Comparison of ENCODE assay signal across 8 mouse cellular contexts in the genomic region with DNA sequence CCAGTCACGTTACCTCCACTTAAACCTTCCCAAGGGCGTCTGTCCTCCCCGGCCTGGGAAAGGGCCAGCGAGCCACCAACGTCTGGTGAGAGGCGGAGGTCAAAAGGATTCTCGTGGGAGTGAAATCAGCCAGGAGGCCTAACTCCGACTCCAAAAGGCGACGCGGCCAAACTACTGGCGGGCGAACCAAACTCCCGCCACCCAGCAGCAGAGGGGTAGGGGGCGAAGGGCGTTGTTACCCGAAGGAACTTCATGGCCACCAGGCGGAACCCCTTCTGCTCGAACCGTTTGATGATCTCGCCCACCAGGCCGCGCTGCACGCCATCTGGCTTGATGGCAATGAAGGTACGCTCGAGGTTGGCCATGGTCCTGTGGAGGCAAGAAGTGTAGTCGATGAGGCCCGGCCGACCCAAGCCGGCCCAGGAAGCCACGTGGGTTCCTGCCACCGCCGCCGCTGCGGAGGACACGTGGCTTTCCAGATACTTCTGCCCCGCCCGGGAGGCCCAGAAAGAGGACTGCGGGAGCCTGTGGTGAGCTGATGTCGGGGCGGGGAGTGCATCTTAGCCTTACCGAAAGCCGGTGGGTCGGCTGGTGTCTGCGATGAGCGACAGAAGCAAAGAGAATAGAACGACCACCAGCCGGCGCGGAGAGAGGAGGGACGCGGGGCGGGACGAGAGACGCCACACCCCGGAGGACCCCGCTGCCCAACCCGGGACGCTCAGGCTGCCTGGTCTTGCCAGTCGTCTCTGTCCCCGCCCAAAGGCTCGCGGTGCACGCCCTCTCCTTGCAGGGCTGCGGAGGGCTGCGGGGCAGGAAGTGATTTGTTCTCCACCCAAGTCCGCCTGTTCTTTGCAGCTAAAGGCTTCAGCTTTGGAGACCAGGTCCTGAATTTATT. TPM values are rescaled to one million over a fixed set of nuclear protein-coding genes. Genes with fewer than 3 reads are reported as not detected.
DNase-seq lines count a peak whose midpoint lies in the region; ATAC-seq and TF ChIP-seq lines count a peak whose summit lies in the region.

No protein-coding gene starts in this region.

- H3K9ac ChIP-seq in hindbrain, embryonic 12.5 days = peak overlapping the region; percentile 78

- peaks cover 57% of the 10 kb centered on the region for H3K36me3 ChIP-seq in hindbrain, embryonic 12.5 days

- peak overlapping the region; percentile 88 for H3K27ac ChIP-seq in hindbrain, embryonic 12.5 days

- peak overlapping the region; percentile 64 for H3K4me3 ChIP-seq in hindbrain, embryonic 12.5 days

- H3K4me2 ChIP-seq in hindbrain, embryonic 12.5 days (replicated peaks) = peak overlapping the region; percentile 87

- in situ Hi-C loops in Patski (cut with MboI; ENCODE audit: low pct_unique_long_range_greater_than_20kb) = no loop called here

- H3K9me3 ChIP-seq in hindbrain, embryonic 12.5 days (replicated peaks) = no peaks in the 10 kb centered on the region

- POLR2A ChIA-PET in Patski (lab: Charles Lee) = interaction anchor here (0.6 to 1.0 kb wide), 2 partner anchors 15 to 79 kb away, joined by 3 to 5 read pairs; no protein-coding TSS in a partner anchor

- peak; percentile 98 for ATAC-seq in Patski
- ATAC-seq in hindbrain, embryonic 12.5 days (ENCODE audit: low FRiP score) = peak; percentile 97

- CTCF ChIA-PET in Patski (lab: Charles Lee) = no interaction called here

- H3K27me3 ChIP-seq in Patski = no peaks in the 10 kb centered on the region
- H3K27me3 ChIP-seq in hindbrain, embryonic 12.5 days = no peaks in the 10 kb centered on the region

- peak; percentile 48 for DNase-seq in Patski (ENCODE audit: low read depth, low spot score)
- peak; percentile 93 to 96 for DNase-seq in cerebellum, postnatal 10 days
- peak; percentile 82 to 89 for DNase-seq in frontal cortex, postnatal 10 days (ENCODE audit: low spot score in 2 of 2)
- peak; percentile 86 to 91 for DNase-seq in layer of hippocampus, postnatal 14 days (ENCODE audit: low spot score in 2 of 2)
- DNase-seq in lung, postnatal 10 days = peak; percentile 98
- peak; percentile 82 for DNase-seq in ovary, postnatal 14 days (ENCODE audit: low spot score)
- peak; percentile 95 for DNase-seq in thymus, postnatal 14 days

- no peak for TF ChIP-seq CTCF in Patski (IDR thresholded peaks at IDR 0.05)

- under 1% methylated on average over 63 of the region's 67 CpGs for WGBS in hindbrain, embryonic 12.5 days

- H3K4me1 ChIP-seq in hindbrain, embryonic 12.5 days = peaks cover 32% of the 10 kb centered on the region

RNA-seq across cellular contexts. Expression of a gene that starts 0.6 kb away (rescaled TPM):
- polyA plus RNA-seq in Patski (2021) = 404 TPM
- 118 and 124 TPM in 2 replicates for polyA plus RNA-seq in hindbrain, embryonic 12.5 days (2016; fragmentation: Nextera tagmentation; extraction: Ambion mirVana)
- total RNA-seq in layer of hippocampus, postnatal 14 days (2021) = 100 to 1,000 TPM; 147 to 156 TPM

RNA-seq across cellular contexts. Expression of a gene that starts 12.6 kb away (rescaled TPM):
- 354 TPM for polyA plus RNA-seq in Patski (2021)
- 327 and 355 TPM in 2 replicates for polyA plus RNA-seq in hindbrain, embryonic 12.5 days (2016; fragmentation: Nextera tagmentation; extraction: Ambion mirVana)
- 100 to 1,000 TPM; 125 to 129 TPM for total RNA-seq in layer of hippocampus, postnatal 14 days (2021)

RNA-seq across cellular contexts. Expression of a gene that starts 12.8 kb away (rescaled TPM):
- 58.4 TPM for polyA plus RNA-seq in Patski (2021)
- 172 and 210 TPM in 2 replicates for polyA plus RNA-seq in hindbrain, embryonic 12.5 days (2016; fragmentation: Nextera tagmentation; extraction: Ambion mirVana)
- 10 to 100 TPM; 87.7 to 92.8 TPM for total RNA-seq in layer of hippocampus, postnatal 14 days (2021)

RNA-seq across cellular contexts. Expression of a gene that starts 40.4 kb away (rescaled TPM):
- polyA plus RNA-seq in Patski (2021) = 64.7 TPM
- 119 and 123 TPM in 2 replicates for polyA plus RNA-seq in hindbrain, embryonic 12.5 days (2016; fragmentation: Nextera tagmentation; extraction: Ambion mirVana)
- 100 to 1,000 TPM; 218 to 238 TPM for total RNA-seq in layer of hippocampus, postnatal 14 days (2021)

Comparison
In these comparisons a context has a peak if more than half of its experiments do, and no peak if none do; other contexts are left out.
1. Peak in every context shown above with its lines: DNase-seq, ATAC-seq, H3K4me3 ChIP-seq and H3K27ac ChIP-seq.
2. DNase-seq: peak in every context shown above with its lines; median percentile 98 in lung, postnatal 10 days; 95 in thymus, postnatal 14 days; 94 in cerebellum, postnatal 10 days; 88 in layer of hippocampus, postnatal 14 days; 86 in frontal cortex, postnatal 10 days; 82 in ovary, postnatal 14 days; 48 in Patski.